Mouse (Mus musculus): ENCODE data around the gene Chrna9. TPM values are rescaled to one million over a fixed set of nuclear protein-coding genes. Genes with fewer than 3 reads are reported as not detected.

Gene Chrna9
- total and polyA plus RNA-seq, 2 experiments from 2014 or later = 6.9 TPM; not detected in 1

DNA sequence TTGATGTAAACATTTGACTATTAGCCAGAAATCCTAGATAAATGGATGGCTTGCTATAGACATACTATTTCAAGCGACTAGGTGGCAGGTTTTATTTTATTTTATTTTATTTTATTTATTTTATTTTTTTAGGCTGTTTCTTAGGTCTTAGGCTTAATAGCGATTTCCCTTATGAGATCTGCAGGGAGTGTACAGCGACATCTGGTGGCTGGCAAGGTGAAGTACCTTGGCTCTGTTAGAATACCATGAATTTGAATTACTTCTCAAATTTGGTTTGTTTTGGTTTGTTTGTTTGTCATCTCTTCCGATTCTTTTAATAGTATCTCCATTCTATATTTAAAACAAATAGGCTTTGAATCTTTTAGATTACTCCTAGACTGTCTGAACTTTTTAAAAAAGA lies 23.9 kb downstream of the Chrna9 start:
- H3K4me3 ChIP-seq (ENCODE audit: low read depth, low read length) = no peak overlapping the region
- no peaks in the 10 kb centered on the region; the same call in 1 of the 2 replicates for H3K4me1 ChIP-seq (ENCODE audit: control insufficient read depth, insufficient read depth)
- no peaks in the 10 kb centered on the region for H3K9me3 ChIP-seq (replicated peaks; ENCODE audit: control insufficient read depth, low read length)
- TF ChIP-seq EP300 (IDR thresholded peaks at IDR 0.05; ENCODE audit: low read depth) (no peak), CTCF (IDR thresholded peaks at IDR 0.05; ENCODE audit: low read depth) (peak; percentile 77)
- peak; percentile 26 for DNase-seq (ENCODE audit: low spot score)
- no peak overlapping the region for H3K4me2 ChIP-seq (ENCODE audit: low read depth, low read length)
- no peak overlapping the region for H3K9ac ChIP-seq (replicated peaks; ENCODE audit: low read depth, low read length)
- no peak for ATAC-seq (ENCODE audit: insufficient read depth, low read depth)
- no peaks in the 10 kb centered on the region for H3K36me3 ChIP-seq (replicated peaks; ENCODE audit: control insufficient read depth, insufficient read depth, low read length)
- WGBS = 1% methylated on average over 4 of the region's 4 CpGs
- no peaks in the 10 kb centered on the region for H3K27me3 ChIP-seq (ENCODE audit: control insufficient read depth, insufficient read depth, low read length)
- H3K27ac ChIP-seq (ENCODE audit: low read depth) = no peak overlapping the region

DNA sequence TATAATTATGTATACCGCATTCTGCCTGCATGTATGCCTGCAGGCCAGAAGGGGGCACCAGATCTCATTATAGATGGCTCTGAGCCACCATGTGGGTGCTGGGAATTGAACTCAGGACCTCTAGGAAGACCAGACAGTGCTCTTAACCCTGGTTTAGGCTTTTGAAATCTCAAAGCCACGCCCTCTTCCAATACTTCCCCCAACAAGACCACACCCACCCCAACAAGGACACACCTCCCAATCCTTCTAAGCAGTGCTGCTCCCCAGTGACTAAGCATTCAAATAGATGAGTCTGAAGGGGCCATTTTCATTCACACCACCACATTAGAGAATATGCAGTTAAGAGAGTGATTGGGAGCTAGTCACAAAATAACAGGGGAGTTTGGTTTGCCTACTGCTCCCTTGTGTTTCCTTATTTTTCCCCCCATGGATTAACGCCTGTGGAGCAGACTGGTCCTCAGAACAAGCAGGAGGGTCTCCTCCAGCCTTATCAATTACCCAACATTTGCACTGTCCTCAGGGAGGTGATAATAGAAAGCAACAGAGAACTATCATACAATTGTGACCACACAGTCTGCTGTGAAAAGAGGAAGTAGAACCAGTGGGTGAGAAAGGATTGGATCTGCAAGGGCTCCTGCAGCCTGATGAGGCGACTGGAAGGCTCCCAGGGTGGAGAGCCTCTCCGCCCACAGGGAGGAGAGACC lies 25.3 kb downstream of the Chrna9 start:
- Histone ChIP-seq H3K27ac (ENCODE audit: low read depth) (no peak overlapping the region), H3K4me1 (ENCODE audit: control insufficient read depth, insufficient read depth) (no peaks in the 10 kb centered on the region; the same call in 1 of the 2 replicates), H3K27me3 (ENCODE audit: control insufficient read depth, insufficient read depth, low read length) (no peaks in the 10 kb centered on the region), H3K9me3 (replicated peaks; ENCODE audit: control insufficient read depth, low read length) (no peaks in the 10 kb centered on the region), H3K4me2 (ENCODE audit: low read depth, low read length) (no peak overlapping the region), H3K36me3 (replicated peaks; ENCODE audit: control insufficient read depth, insufficient read depth, low read length) (no peaks in the 10 kb centered on the region), H3K9ac (replicated peaks; ENCODE audit: low read depth, low read length) (no peak overlapping the region), H3K4me3 (ENCODE audit: low read depth, low read length) (no peak overlapping the region)
- no peak for DNase-seq (ENCODE audit: low spot score)
- WGBS = 75% methylated on average over 5 of the region's 5 CpGs
- no peak for ATAC-seq (ENCODE audit: insufficient read depth, low read depth)
- TF ChIP-seq CTCF (IDR thresholded peaks at IDR 0.05; ENCODE audit: low read depth) (no peak), EP300 (IDR thresholded peaks at IDR 0.05; ENCODE audit: low read depth) (no peak)

DNA sequence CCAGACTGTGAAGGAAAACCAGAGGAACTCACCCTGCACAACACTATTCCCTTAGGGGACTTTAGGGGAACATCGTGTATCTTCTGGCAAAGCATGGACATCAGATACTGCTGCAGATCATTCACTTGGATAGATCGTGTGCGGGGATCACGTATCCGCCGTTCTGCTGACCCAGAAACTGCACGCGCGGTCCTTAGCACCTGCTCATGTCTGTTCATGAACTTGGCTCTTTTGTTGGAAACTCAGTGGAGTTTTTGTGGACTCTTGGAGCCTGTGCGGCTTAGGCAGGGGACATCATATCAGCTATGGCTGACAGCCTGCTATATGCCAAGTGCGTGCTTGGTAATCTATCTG lies 25.9 kb downstream of the Chrna9 start:
- no peak for ATAC-seq (ENCODE audit: insufficient read depth, low read depth)
- no peak for TF ChIP-seq EP300 (IDR thresholded peaks at IDR 0.05; ENCODE audit: low read depth)
- no peak for TF ChIP-seq CTCF (IDR thresholded peaks at IDR 0.05; ENCODE audit: low read depth)
- no peak overlapping the region for H3K9ac ChIP-seq (replicated peaks; ENCODE audit: low read depth, low read length)
- 83% methylated on average over 11 of the region's 11 CpGs for WGBS
- H3K27ac ChIP-seq (ENCODE audit: low read depth) = no peak overlapping the region
- no peak overlapping the region for H3K4me2 ChIP-seq (ENCODE audit: low read depth, low read length)
- H3K36me3 ChIP-seq (replicated peaks; ENCODE audit: control insufficient read depth, insufficient read depth, low read length) = no peaks in the 10 kb centered on the region
- DNase-seq (ENCODE audit: low spot score) = no peak
- H3K4me1 ChIP-seq (ENCODE audit: control insufficient read depth, insufficient read depth) = no peaks in the 10 kb centered on the region
- H3K27me3 ChIP-seq (ENCODE audit: control insufficient read depth, insufficient read depth, low read length) = no peaks in the 10 kb centered on the region
- H3K9me3 ChIP-seq (replicated peaks; ENCODE audit: control insufficient read depth, low read length) = no peaks in the 10 kb centered on the region
- no peak overlapping the region for H3K4me3 ChIP-seq (ENCODE audit: low read depth, low read length)

DNA sequence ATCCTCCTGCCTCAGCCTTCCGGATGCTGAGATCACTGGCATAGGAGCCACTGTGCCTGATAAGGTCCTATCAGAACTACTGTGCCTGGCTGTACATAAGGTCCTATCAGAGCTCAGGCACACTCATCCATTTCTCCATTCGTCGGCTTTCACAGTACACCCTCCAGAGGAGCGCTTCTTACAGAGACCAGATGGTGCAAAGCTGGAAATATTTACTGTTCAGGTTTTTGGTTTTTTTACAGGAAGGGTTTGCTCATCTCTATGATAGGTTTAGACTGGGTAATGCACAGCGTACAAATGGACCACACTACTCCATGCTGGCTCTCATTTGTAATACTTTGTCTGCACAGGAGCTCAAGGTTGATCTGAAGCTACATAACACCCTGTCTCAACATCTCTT lies 28.6 kb downstream of the Chrna9 start:
- Histone ChIP-seq H3K4me3 (ENCODE audit: low read depth, low read length) (no peak overlapping the region), H3K27ac (ENCODE audit: low read depth) (no peak overlapping the region), H3K9me3 (replicated peaks; ENCODE audit: control insufficient read depth, low read length) (no peaks in the 10 kb centered on the region), H3K4me1 (ENCODE audit: control insufficient read depth, insufficient read depth) (no peaks in the 10 kb centered on the region), H3K9ac (replicated peaks; ENCODE audit: low read depth, low read length) (no peak overlapping the region), H3K4me2 (ENCODE audit: low read depth, low read length) (no peak overlapping the region), H3K36me3 (replicated peaks; ENCODE audit: control insufficient read depth, insufficient read depth, low read length) (no peaks in the 10 kb centered on the region), H3K27me3 (ENCODE audit: control insufficient read depth, insufficient read depth, low read length) (no peaks in the 10 kb centered on the region)
- TF ChIP-seq EP300 (IDR thresholded peaks at IDR 0.05; ENCODE audit: low read depth) (no peak), CTCF (IDR thresholded peaks at IDR 0.05; ENCODE audit: low read depth) (no peak)
- ATAC-seq (ENCODE audit: insufficient read depth, low read depth) = no peak
- WGBS = 87% methylated on average over 5 of the region's 5 CpGs
- DNase-seq (ENCODE audit: low spot score) = no peak

DNA sequence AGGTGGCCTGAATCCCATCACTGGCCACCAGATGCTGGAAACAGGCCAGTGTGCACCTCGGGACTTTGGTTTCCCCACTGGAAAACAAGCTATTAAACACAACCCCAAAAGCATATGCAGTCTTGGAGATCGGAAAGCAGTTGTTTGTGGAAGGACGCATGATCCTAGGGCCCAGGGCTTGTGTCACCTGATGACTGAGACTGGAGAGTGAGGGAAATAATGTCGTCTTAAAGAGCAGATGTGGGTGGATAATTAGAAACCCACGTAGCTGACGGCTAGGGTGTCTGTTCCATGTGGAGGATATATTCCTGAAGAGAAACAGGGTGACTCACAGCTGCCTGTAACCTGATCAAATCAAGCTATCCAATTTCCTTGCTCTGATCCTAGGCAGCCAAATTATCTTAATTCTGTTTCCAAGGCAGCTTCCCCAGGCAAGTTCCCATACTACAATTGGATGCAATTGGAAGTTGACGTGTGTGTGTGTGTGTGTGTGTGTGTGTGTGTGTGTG lies 31.1 kb downstream of the Chrna9 start:
- TF ChIP-seq CTCF (IDR thresholded peaks at IDR 0.05; ENCODE audit: low read depth) (no peak), EP300 (IDR thresholded peaks at IDR 0.05; ENCODE audit: low read depth) (no peak)
- no peaks in the 10 kb centered on the region for H3K4me1 ChIP-seq (ENCODE audit: control insufficient read depth, insufficient read depth)
- 55% methylated on average over 7 of the region's 7 CpGs for WGBS
- no peak overlapping the region for H3K9ac ChIP-seq (replicated peaks; ENCODE audit: low read depth, low read length)
- no peak for DNase-seq (ENCODE audit: low spot score)
- H3K4me2 ChIP-seq (ENCODE audit: low read depth, low read length) = no peak overlapping the region
- H3K4me3 ChIP-seq (ENCODE audit: low read depth, low read length) = no peak overlapping the region
- no peak for ATAC-seq (ENCODE audit: insufficient read depth, low read depth)
- no peaks in the 10 kb centered on the region for H3K36me3 ChIP-seq (replicated peaks; ENCODE audit: control insufficient read depth, insufficient read depth, low read length)
- no peaks in the 10 kb centered on the region for H3K9me3 ChIP-seq (replicated peaks; ENCODE audit: control insufficient read depth, low read length)
- H3K27me3 ChIP-seq (ENCODE audit: control insufficient read depth, insufficient read depth, low read length) = no peaks in the 10 kb centered on the region
- no peak overlapping the region for H3K27ac ChIP-seq (ENCODE audit: low read depth)

DNA sequence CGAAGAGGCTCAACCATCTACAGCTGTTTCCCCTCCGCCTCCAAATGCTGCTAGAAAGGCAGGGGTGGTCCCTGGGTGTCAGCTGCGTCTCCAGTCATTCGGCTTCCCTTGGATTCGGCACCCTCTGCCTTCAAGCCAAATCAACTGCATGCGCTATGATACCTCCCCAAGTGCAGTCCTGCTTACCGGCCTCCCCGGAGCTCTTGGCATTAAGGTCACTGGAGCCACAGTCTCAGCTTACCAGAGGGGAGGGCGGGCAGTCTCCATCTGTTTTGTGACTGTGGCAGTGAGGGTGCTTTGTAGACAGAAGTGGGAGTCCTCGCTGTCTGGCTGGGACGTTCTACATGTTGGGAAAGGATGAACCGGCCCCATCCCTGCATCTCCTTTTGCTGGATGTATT lies 32.4 kb downstream of the Chrna9 start:
- Histone ChIP-seq H3K4me3 (ENCODE audit: low read depth, low read length) (no peak overlapping the region), H3K4me1 (ENCODE audit: control insufficient read depth, insufficient read depth) (no peaks in the 10 kb centered on the region), H3K27ac (ENCODE audit: low read depth) (no peak overlapping the region), H3K27me3 (ENCODE audit: control insufficient read depth, insufficient read depth, low read length) (no peaks in the 10 kb centered on the region), H3K4me2 (ENCODE audit: low read depth, low read length) (no peak overlapping the region), H3K9ac (replicated peaks; ENCODE audit: low read depth, low read length) (no peak overlapping the region), H3K36me3 (replicated peaks; ENCODE audit: control insufficient read depth, insufficient read depth, low read length) (no peaks in the 10 kb centered on the region), H3K9me3 (replicated peaks; ENCODE audit: control insufficient read depth, low read length) (no peaks in the 10 kb centered on the region)
- TF ChIP-seq EP300 (IDR thresholded peaks at IDR 0.05; ENCODE audit: low read depth) = no peak
- no peak for TF ChIP-seq CTCF (IDR thresholded peaks at IDR 0.05; ENCODE audit: low read depth)
- WGBS = 50% methylated on average over 12 of the region's 12 CpGs
- ATAC-seq (ENCODE audit: insufficient read depth, low read depth) = no peak
- no peak for DNase-seq (ENCODE audit: low spot score)
